Mouse (Mus musculus) lung, postnatal 36 days (tissue): ENCODE results near the gene Pls1.

Source experiments
- DNase-seq: peaks from one replicate; pipeline ENCODE4 v3.0.0; 2022; ENCODE audit warnings: mixed read lengths

The Pls1 gene

GRCm38 (mm10) chr9:95844825-95845460 is at the start of gene Pls1:
Pls1 (minus strand) TSS chr9:95845311.
- DNase-seq, result peak; percentile 85

DNA sequence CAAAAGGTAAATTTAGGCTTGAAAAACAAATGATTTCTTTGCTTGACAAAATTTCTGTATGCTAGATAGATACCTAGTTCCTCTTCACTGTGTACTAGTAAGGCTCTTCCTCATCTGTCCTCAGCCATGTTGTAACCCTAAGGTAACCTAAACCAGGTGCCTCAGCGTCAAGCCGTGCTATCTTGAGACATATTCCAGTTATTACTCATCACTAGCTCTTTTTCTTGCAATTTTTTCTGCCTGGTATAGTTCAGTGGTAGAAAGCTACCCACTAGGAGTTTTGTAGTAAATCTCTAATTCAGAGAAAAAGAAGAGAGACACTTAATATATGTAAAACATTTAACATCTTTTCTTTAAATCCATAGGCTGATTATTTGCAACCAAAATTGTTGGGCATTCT is 37.6 kb upstream of the Pls1 start:
- no peak for DNase-seq

DNA sequence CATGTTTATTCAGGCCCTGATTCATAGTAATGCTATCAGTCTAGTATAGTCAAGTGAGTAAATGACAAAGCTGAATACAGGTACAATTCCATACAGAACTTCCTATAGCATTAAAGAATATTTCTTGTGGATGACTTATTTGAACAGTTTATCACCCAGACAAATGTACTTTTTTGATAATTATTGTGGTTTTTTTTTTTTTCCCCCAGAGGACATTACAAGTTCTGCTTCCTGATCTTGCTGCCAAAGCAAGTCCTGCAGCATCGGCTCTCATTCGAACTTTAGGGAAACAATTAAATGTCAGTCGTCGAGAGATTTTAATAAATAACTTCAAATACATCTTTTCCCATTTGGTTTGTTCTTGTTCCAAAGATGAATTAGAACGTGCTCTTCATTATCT is 33.1 kb upstream of the Pls1 start:
- DNase-seq, result no peak

- peak; percentile 38 for DNase-seq
Observed at GRCm38 (mm10) chr9:95858027-95858570, 13.0 kb upstream of the Pls1 start.

DNA sequence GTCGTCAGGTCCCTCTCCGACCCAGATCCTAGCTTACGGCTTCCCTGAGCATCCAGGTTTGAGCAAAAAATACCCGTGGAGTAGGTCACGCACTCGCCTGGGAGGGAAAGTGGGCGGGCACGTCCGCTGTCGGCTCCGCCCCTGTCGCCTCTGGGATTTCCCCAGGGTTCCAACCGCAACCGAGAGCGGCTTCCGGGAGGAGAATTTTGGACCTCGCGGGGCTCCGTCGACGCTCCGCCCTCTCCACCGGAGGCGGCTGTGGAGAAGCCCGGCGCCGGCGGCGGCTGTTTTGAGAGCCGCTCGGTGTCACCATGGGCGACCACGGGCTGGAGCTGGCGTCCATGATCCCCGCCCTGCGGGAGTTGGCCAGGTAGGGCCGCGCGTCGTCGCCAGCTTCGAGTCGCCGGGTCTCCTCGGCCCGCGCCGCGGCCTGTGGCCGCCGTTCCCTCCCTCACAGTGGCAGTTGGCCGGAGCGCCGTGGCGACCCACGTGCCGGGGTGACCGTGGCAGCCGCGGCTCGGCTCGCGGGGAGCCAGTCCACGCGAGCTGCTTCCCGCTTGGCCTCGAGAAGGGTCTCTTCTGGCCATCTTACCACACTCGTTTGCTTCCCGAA is 12.4 kb upstream of the Pls1 start, which contains the start of gene Atr:
Gene Atr, plus strand, starts transcription at position 184 of the 613 bp plus-strand sequence.
- peak; percentile 97 for DNase-seq

DNA sequence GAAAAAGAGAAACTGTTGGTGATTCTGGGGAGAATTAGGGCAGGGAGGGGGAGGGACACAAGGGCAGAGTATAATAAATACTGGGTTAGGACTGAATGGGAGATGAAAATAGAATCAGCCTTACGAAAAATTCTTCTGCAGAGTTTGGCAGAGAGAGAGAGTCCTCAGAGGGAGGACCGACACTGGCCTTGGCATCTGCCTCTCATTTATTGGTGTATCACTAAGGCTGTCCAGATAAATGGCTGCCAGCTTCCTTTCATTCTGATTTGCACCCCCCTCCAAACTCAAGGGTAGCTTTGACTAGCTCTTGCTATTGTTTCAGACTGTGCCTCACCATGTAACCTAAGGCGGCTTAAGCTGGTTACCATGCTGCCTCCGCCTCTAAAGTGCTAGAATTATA is 10.9 kb upstream of the Pls1 start:
- no peak for DNase-seq

DNA sequence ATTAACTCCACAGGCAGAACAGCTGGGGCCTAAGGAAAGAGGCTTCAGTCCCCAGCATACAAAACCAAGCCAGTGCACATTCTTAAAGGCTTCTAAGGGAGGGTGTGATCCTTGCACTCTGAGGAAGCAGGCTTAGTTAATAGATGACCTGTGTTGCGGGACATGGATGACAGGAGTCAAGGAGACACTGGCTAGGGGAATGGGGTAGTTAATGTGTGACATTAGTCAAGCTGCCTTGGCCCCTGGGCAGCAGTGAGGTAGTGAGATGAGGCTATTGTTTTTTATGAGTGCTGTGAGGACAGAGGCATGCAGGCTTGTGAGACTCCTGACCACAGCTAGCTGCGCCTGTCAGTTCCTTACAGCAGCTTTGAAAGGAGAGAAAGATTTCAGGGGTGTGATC is 9.8 kb upstream of the Pls1 start:
- DNase-seq, result no peak

DNA sequence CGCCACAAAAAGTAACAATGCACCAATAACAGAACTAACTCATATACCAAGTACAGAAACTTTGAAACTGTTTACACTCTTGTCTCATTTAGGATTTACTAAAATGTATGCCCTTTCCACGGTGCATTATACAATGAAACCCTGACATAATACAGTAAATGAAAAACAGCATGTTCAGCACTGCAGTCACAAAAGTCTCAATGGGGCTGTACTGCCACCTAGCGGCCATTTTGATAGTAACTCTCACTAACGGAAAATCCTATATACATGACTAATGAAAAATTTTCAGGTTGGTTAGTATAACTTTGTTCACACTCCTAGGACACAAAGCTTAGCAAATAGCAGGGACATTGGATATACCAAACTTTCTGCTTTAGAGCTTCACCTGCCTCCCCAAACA is 7.8 kb upstream of the Pls1 start:
- peak; percentile 87 for DNase-seq

- DNase-seq, result no peak
Observed at GRCm38 (mm10) chr9:95851671-95852070, 6.6 kb upstream of the Pls1 start.

- DNase-seq, result peak; percentile 72
Observed at GRCm38 (mm10) chr9:95845711-95846110, 600 bp upstream of the Pls1 start.

DNA sequence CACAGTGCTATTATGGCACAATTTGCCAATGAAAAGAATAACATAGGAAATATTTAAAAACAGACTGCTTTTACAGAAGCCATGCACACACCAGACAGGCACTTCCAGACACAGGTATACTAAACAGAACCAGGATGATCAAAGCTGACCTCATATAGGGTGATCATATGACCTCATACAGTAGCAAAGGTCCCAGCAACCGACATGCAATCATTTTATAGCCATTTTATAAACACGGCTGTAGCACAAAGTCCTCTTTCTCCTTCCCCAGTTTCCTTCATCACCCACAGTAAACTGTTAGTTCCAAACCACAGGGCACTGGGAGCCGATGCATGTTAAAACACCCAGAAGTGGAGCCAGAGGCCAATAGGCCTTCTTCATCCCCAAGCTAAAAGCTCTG is 5.7 kb downstream of the Pls1 start:
- DNase-seq, result no peak

DNA sequence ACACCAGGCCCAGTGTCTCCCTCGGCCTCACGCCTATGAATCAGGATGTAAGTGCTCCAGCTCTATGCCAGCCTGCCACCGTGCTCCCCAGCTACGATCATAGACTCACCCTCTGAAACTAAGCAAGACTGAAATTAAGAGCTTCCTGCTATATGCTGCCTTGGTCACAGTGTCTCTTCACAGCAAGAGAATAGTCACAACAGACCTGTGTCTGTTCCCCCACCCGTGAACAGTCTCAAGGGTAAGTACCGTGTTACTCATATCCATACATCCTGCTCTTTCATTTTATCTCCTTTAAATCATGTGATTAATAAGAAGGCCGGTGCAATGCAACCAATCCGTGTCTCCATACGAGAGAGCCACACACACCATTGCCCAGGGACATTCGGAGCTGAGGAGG is 9.4 kb downstream of the Pls1 start:
- DNase-seq, result no peak

GRCm38 (mm10) chr9:95834799-95835198 is 10.3 kb downstream of the Pls1 start:
- DNase-seq, result no peak

GRCm38 (mm10) chr9:95832758-95833157 is 12.4 kb downstream of the Pls1 start:
- DNase-seq, result no peak

DNA sequence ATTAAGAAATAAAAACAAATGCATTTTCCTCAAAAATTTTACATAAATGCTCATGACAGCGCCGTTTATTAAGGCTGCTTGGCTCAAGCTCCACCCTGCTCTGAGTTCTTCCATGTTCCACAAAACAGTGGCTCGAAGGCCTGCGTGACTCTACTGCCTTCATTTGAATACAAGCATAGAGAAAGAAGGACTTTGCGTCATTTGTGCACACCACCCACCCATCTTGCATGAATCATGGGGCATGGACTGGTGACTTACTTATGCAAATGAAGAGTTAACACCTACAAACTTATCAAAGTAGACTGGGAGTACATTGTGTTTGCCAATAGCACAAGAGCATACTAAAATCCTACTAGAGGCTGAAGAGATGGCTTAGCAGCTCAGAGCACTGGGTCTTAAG is 17.5 kb downstream of the Pls1 start:
- DNase-seq, result no peak

DNA sequence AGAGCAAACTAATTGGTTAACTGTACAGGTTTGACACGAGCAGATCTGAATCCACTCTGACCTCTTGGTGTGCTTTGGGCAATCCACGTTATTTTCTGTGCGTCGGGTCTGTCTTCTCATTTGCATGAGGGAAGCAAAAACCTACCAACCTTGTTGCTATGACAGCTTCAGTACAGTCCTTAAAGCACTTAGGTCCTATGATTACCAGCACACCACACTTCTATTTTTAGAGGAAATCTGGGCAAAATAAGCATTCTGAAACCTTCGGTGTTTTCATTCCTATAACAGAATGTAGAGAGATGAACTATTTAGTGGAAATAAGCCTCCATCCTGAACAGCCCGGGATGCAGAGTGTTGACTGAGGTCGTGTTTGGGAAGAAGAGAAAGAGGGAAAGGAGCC is 22.6 kb downstream of the Pls1 start:
- no peak for DNase-seq

GRCm38 (mm10) chr9:95815706-95816105 is 29.4 kb downstream of the Pls1 start:
- DNase-seq, result no peak

- DNase-seq, result peak; percentile 34
Observed at GRCm38 (mm10) chr9:95815015-95815673, 30.0 kb downstream of the Pls1 start.

GRCm38 (mm10) chr9:95813721-95814531 is 31.2 kb downstream of the Pls1 start:
- no peak for DNase-seq

DNA sequence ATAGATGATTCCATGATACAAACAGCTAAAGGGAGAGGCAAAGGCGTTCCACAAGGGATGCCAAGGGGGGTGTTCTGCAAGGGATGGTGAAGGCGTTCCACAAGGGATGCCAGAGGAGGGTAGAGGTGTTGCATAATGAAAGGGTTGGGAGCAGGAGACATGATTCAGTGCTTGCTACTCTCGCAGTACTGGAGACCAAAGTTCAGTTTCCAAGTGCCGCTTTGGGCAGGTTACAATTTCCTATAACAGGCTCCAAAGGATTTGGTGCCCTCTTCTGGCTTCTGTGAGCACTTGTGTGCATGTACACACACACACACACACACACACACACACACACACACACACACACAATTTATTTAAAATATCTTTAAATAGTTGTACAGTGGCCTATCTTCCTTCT is 33.3 kb downstream of the Pls1 start:
- no peak for DNase-seq

GRCm38 (mm10) chr9:95809596-95809995 is 35.5 kb downstream of the Pls1 start:
- DNase-seq, result no peak

GRCm38 (mm10) chr9:95805449-95805848 is 39.7 kb downstream of the Pls1 start:
- DNase-seq, result peak; percentile 18

GRCm38 (mm10) chr9:95803783-95804182 is 41.3 kb downstream of the Pls1 start:
- no peak for DNase-seq
